Mouse (Mus musculus) bone marrow, adult 2 months (tissue): ENCODE results near the gene Zfp111.

Experiments
- CTCF ChIP-seq: fragments of 200-500 bp; IDR thresholded peaks from 2 replicates; pipeline ENCODE4 v1.5.1; 2011; ENCODE audit warnings: low read length, control low read depth; ENCODE audit not compliant: control insufficient read depth, insufficient read depth
- POLR2A ChIP-seq: fragments of 200-500 bp; IDR thresholded peaks from 2 replicates; pipeline ENCODE4 v1.6.1; 2011; ENCODE audit warnings: low read depth, mild to moderate bottlenecking, control low read depth, low read length, borderline replicate concordance; ENCODE audit not compliant: control insufficient read depth

DNA sequence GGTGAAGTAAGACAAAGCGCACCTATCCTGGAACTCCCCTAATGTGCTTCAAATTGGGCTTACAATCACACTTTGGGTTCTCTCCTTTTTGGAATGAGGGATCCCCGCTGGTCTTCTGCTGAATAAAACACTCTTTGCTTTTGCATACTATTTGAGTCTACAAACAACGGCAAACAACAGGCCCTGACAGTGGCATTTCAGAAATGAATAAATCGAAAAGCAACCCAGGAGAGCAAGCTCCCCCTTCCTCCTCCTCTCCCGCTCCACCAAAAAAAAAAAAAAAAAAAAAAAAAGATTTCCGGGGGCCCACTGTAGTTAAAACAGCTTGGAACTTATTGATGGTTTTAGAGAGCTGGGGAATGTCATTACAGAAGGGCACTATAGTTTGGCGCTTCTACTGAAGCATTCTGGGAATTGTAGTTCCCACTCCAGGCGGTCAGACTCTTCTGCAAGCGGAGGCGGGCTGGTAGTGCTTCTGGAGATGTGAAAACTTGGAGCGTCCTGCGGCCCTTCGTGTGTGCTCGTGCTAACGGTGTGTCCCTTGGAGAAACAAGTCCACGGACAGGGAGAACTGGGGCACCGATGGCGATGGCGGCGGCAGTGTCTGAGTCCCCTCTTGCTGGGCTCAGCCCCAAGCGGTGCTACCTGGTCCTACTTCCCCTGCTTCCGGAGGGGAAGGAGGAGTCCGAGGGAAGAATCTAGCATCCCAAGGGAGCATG is 36.5 kb downstream of the Zfp111 start, which contains the start of gene Zfp114:
- TF ChIP-seq CTCF (no peak), POLR2A (no peak)
